Mouse (Mus musculus) kidney, postnatal 0 days (tissue): ENCODE results near the gene Cdh26. TPM values are rescaled to one million over a fixed set of nuclear protein-coding genes. Genes with fewer than 3 reads are reported as not detected.
A peak's percentile ranks its signal among the peaks of the same experiment; 100 is the strongest.

ENCODE experiments used
- ATAC-seq: fragments of 200-750 bp; cut with Nextera tagmentation; replicated peaks from 2 replicates; pipeline ENCODE4 v1.8.0; 2017; ENCODE audit warnings: low read depth, moderate number of reproducible peaks, moderate TSS enrichment, moderate library complexity; ENCODE audit not compliant: low FRiP score
- DNase-seq: peaks from one replicate; pipeline ENCODE4 v3.0.0-alpha.2; 2016; ENCODE audit warnings: low spot score
- H3K27ac ChIP-seq: fragments of 300-500 bp; sonication (generic); 2 replicates; pipeline ENCODE4 v1.5.1; 2014; ENCODE audit warnings: mild to moderate bottlenecking
- H3K27me3 ChIP-seq: fragments of 300-500 bp; sonication (generic); 2 replicates; pipeline ENCODE4 v1.6.1; 2014; ENCODE audit warnings: low read length, mixed read lengths; ENCODE audit not compliant: insufficient read depth
- H3K36me3 ChIP-seq: fragments of 300-500 bp; sonication (generic); 2 replicates; pipeline ENCODE4 v1.6.1; 2014; ENCODE audit warnings: low read length, mixed read lengths; ENCODE audit not compliant: insufficient read depth
- H3K4me1 ChIP-seq: fragments of 300-500 bp; sonication (generic); replicated peaks from 2 replicates; pipeline ENCODE4 v1.6.1; 2014; ENCODE audit warnings: antibody characterized with exemption, low read length, mixed read lengths; ENCODE audit not compliant: insufficient read depth
- H3K4me2 ChIP-seq: fragments of 300-500 bp; sonication (generic); 2 replicates; pipeline ENCODE4 v1.6.1; 2014; ENCODE audit warnings: mild to moderate bottlenecking, low read length, moderate library complexity, mixed read lengths
- H3K4me3 ChIP-seq: fragments of 300-500 bp; sonication (generic); replicated peaks from 2 replicates; pipeline ENCODE4 v1.5.1; 2014; ENCODE audit warnings: low read depth, low read length
- H3K9ac ChIP-seq: fragments of 300-500 bp; sonication (generic); 2 replicates; pipeline ENCODE4 v1.6.1; 2014; ENCODE audit warnings: low read depth, low read length
- H3K9me3 ChIP-seq: fragments of 300-500 bp; sonication (generic); replicated peaks from 2 replicates; pipeline ENCODE4 v1.6.1; 2016; ENCODE audit warnings: low read length, inconsistent platforms, mixed read lengths
- CTCF ChIP-seq: IDR thresholded peaks from 2 replicates; pipeline ENCODE4 v1.5.1; 2016; ENCODE audit warnings: antibody characterized with exemption, low read depth, mild to moderate bottlenecking, moderate library complexity
- WGBS: fragments of 180-500 bp; shearing (Covaris S2); extraction: QIAGEN DNeasy Blood & Tissue Kit; methylation state at CpG from one replicate; pipeline ENCODE4 v1.1.7; 2014; 5-methylcytosine and 5-hydroxymethylcytosine counted together
- polyA plus RNA-seq: library from polyadenylated mRNA; unstranded; fragments of >200 nt; fragmentation: Nextera tagmentation; extraction: Ambion mirVana; gene quantifications from 2 replicates; pipeline ENCODE4 v1.2.1, GENCODE M21; 2015

Cdh26 gene
- polyA plus RNA-seq, 1 experiment from 2014 or later: 0.17 TPM

- Histone ChIP-seq H3K27me3 (no peaks in the 10 kb centered on the region), H3K9me3 (no peaks in the 10 kb centered on the region), H3K4me1 (no peaks in the 10 kb centered on the region), H3K4me3 (no peak overlapping the region), H3K27ac (no peak overlapping the region), H3K36me3 (no peaks in the 10 kb centered on the region), H3K4me2 (no peak overlapping the region), H3K9ac (no peak overlapping the region)
- no peak for TF ChIP-seq CTCF
- ATAC-seq (0 out of 2 replicates have a peak, but pooled peaks have one; percentile 34), DNase-seq (peak; percentile 22)
- WGBS: 29% methylated on average over 6 of the region's 6 CpGs
Measured at GRCm38 (mm10) chr2:178508279-178508678, 77.9 kb downstream of the Cdh26 start.

GRCm38 (mm10) chr2:178513043-178513442 is 82.7 kb downstream of the Cdh26 start:
- Histone ChIP-seq H3K27ac (no peak overlapping the region), H3K27me3 (no peaks in the 10 kb centered on the region), H3K36me3 (no peaks in the 10 kb centered on the region), H3K4me2 (no peak overlapping the region), H3K4me3 (no peak overlapping the region), H3K4me1 (no peaks in the 10 kb centered on the region), H3K9me3 (no peaks in the 10 kb centered on the region), H3K9ac (no peak overlapping the region)
- DNase-seq: no peak
- no peak for ATAC-seq
- 71% methylated on average over 4 of the region's 4 CpGs for WGBS
- TF ChIP-seq CTCF: no peak

- no peaks in the 10 kb centered on the region for H3K4me1 ChIP-seq
- 42% methylated on average over 16 of the region's 16 CpGs for WGBS
- ATAC-seq (no peak), DNase-seq (no peak)
- no peak overlapping the region for H3K4me3 ChIP-seq
- no peaks in the 10 kb centered on the region for H3K9me3 ChIP-seq
- no peak overlapping the region for H3K4me2 ChIP-seq
- no peaks in the 10 kb centered on the region for H3K36me3 ChIP-seq
- H3K27me3 ChIP-seq: no peaks in the 10 kb centered on the region
- no peak for TF ChIP-seq CTCF
- H3K9ac ChIP-seq: no peak overlapping the region
- no peak overlapping the region for H3K27ac ChIP-seq
Measured at GRCm38 (mm10) chr2:178513636-178514071, 83.3 kb downstream of the Cdh26 start.

- Histone ChIP-seq H3K4me3 (no peak overlapping the region), H3K4me1 (no peaks in the 10 kb centered on the region), H3K9ac (no peak overlapping the region), H3K36me3 (no peaks in the 10 kb centered on the region), H3K27me3 (no peaks in the 10 kb centered on the region), H3K27ac (no peak overlapping the region), H3K4me2 (no peak overlapping the region), H3K9me3 (no peaks in the 10 kb centered on the region)
- WGBS: 79% methylated on average over 5 of the region's 5 CpGs
- ATAC-seq: no peak
- peak; percentile 31; the same call in 1 of the 2 replicates for TF ChIP-seq CTCF
- DNase-seq: no peak
Measured at GRCm38 (mm10) chr2:178516421-178516820, 86.1 kb downstream of the Cdh26 start.

- no peaks in the 10 kb centered on the region for H3K36me3 ChIP-seq
Measured at GRCm38 (mm10) chr2:178516941-178517340, 86.6 kb downstream of the Cdh26 start.

GRCm38 (mm10) chr2:178519321-178519720 is 89.0 kb downstream of the Cdh26 start:
- no peak for DNase-seq
- Histone ChIP-seq H3K27ac (no peak overlapping the region), H3K4me1 (no peaks in the 10 kb centered on the region), H3K9me3 (no peaks in the 10 kb centered on the region), H3K9ac (no peak overlapping the region), H3K36me3 (no peaks in the 10 kb centered on the region), H3K27me3 (no peaks in the 10 kb centered on the region), H3K4me3 (no peak overlapping the region), H3K4me2 (no peak overlapping the region)
- no peak for ATAC-seq
- 79% methylated on average over 4 of the region's 4 CpGs for WGBS
- TF ChIP-seq CTCF: no peak

More at GRCm38 (mm10) chr2:178516941-178517340, 86.6 kb downstream of the Cdh26 start:
- WGBS: 67% methylated on average over 9 of the region's 9 CpGs
- no peak overlapping the region for H3K4me3 ChIP-seq
- no peaks in the 10 kb centered on the region for H3K4me1 ChIP-seq
- H3K4me2 ChIP-seq: no peak overlapping the region
- DNase-seq: no peak
- no peaks in the 10 kb centered on the region for H3K27me3 ChIP-seq
- H3K9ac ChIP-seq: no peak overlapping the region
- no peaks in the 10 kb centered on the region for H3K9me3 ChIP-seq
- TF ChIP-seq CTCF: no peak
- no peak overlapping the region for H3K27ac ChIP-seq
- no peak for ATAC-seq

GRCm38 (mm10) chr2:178520216-178520615 is 89.9 kb downstream of the Cdh26 start:
- Histone ChIP-seq H3K4me3 (no peak overlapping the region), H3K4me2 (no peak overlapping the region), H3K36me3 (no peaks in the 10 kb centered on the region), H3K9me3 (no peaks in the 10 kb centered on the region), H3K4me1 (no peaks in the 10 kb centered on the region), H3K9ac (no peak overlapping the region), H3K27ac (no peak overlapping the region), H3K27me3 (no peaks in the 10 kb centered on the region)
- ATAC-seq (no peak), DNase-seq (no peak)
- WGBS: 28% methylated on average over 2 of the region's 2 CpGs
- TF ChIP-seq CTCF: no peak
